Comparison of ENCODE assay signal across 14 mouse cellular contexts in genomic region chr2:148350460-148350859, GRCm38 (mm10). TPM values are rescaled to one million over a fixed set of nuclear protein-coding genes. Genes with fewer than 3 reads are reported as not detected.
"Had no signal": no experiment of that assay in that cellular context is flagged by ENCODE, and none has a peak within 500 bp of the region (broad histone marks: within the 10 kb centered on the region; RNA-seq: fewer than 3 reads in every experiment).

No protein-coding gene starts in this region.

- H3K27ac ChIP-seq: liver, embryonic 13.5 days; lung, embryonic 15.5 days; midbrain, embryonic 15.5 days; neural tube, embryonic 13.5 days had no signal

- ATAC-seq: liver, postnatal 0 days; midbrain, embryonic 15.5 days had no signal

- H3K27me3 ChIP-seq: liver, embryonic 13.5 days; lung, embryonic 15.5 days; midbrain, embryonic 15.5 days; neural tube, embryonic 13.5 days had no signal

- H3K36me3 ChIP-seq: liver, embryonic 13.5 days; lung, embryonic 15.5 days; midbrain, embryonic 15.5 days; neural tube, embryonic 13.5 days had no signal

- DNase-seq: kidney, adult 11 months; kidney, adult 9 months; kidney, postnatal 10 days; layer of hippocampus, adult 9-11 months; layer of hippocampus, postnatal 36 days; liver; liver, embryonic 13.5 days; liver, postnatal 0 days; lung, postnatal 14 days; thymus, adult 18-20 months; thymus, postnatal 4 days had no signal

- H3K4me1 ChIP-seq: liver, embryonic 13.5 days; lung, embryonic 15.5 days; midbrain, embryonic 15.5 days; neural tube, embryonic 13.5 days had no signal

- H3K4me3 ChIP-seq: liver, embryonic 13.5 days; lung, embryonic 15.5 days; midbrain, embryonic 15.5 days; neural tube, embryonic 13.5 days had no signal

RNA-seq across cellular contexts. Expression of gene Sstr4, which starts 44.7 kb away (rescaled TPM):
- polyA plus RNA-seq: liver, embryonic 13.5 days; liver, postnatal 0 days had no signal
